Mouse (Mus musculus): ENCODE measurements at regions not wholly inside any gene's neighbourhood (a gene's known extent, or its start where the extent isn't known, plus 50 kb on each side); places are given as distances from the start of the nearest gene placed in this dataset.

DNA sequence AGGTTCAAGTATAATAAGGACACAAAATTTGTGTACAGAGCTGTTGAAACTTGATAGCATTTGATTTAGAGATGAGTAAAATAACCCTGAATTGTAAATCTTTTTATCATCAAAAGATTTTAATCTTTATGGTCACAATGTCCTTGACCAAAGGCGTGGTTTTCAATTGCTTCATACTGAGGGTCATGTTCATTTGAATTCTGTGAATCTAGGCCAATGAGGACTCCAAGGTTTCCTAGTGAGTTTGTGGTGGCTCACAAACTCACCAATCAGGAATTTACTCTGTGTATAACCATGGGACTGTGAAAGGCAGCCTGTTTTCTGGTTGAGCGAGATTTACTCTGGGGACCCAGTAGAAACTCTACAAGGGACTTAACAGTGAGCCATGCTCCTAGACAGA is 1269.2 kb downstream of the Gsdmc2 start:
- WGBS, result 96% methylated on average over 2 of the region's 2 CpGs
- Histone ChIP-seq H3K4me3 (replicated peaks; ENCODE audit: insufficient read depth, low read depth, low read length) (no peak overlapping the region), H3K27me3 (ENCODE audit: control insufficient read depth, insufficient read depth, low read length) (no peaks in the 10 kb centered on the region), H3K4me1 (ENCODE audit: control insufficient read depth, insufficient read depth, low read length) (peaks cover 4% of the 10 kb centered on the region), H3K27ac (ENCODE audit: insufficient read depth, low read length) (no peak overlapping the region)
- DNase-seq, result no peak
- TF ChIP-seq POLR2A (IDR thresholded peaks at IDR 0.05; ENCODE audit: borderline replicate concordance, insufficient read depth, low read length), result no peak

DNA sequence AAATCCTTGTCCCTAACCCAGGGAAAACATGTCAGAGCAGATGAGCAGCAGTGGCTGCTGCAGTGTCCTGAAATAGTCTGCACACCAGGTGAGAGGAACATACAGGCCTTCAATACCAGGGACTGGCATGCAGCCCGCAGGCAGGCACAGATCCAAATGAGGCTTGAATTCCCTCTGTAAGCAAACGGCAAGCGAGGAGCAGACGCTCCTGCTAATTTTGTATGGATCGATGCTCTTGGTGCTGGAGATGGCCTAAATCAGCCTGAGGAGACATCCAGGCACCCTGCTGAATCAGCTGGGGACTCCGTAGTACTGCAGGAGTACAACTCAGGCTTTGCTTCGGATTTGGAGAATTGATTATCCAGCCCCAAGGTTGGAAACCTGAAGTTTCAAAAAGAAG is 1273.2 kb downstream of the Gsdmc2 start:
- TF ChIP-seq CTCF (IDR thresholded peaks at IDR 0.05; ENCODE audit: borderline replicate concordance, insufficient read depth, low read depth, low read length) (no peak), POLR2A (IDR thresholded peaks at IDR 0.05; ENCODE audit: borderline replicate concordance, insufficient read depth, low read length) (no peak)
- DNase-seq, result peak; percentile 88 to 91
- Histone ChIP-seq H3K4me1 (ENCODE audit: control insufficient read depth, insufficient read depth, low read length) (peaks cover 8% of the 10 kb centered on the region), H3K4me3 (replicated peaks; ENCODE audit: insufficient read depth, low read depth, low read length) (no peak overlapping the region), H3K27ac (ENCODE audit: insufficient read depth, low read length) (no peak overlapping the region), H3K27me3 (ENCODE audit: control insufficient read depth, insufficient read depth, low read length) (no peaks in the 10 kb centered on the region)
- WGBS, result 5% methylated on average over 7 of the region's 7 CpGs

DNA sequence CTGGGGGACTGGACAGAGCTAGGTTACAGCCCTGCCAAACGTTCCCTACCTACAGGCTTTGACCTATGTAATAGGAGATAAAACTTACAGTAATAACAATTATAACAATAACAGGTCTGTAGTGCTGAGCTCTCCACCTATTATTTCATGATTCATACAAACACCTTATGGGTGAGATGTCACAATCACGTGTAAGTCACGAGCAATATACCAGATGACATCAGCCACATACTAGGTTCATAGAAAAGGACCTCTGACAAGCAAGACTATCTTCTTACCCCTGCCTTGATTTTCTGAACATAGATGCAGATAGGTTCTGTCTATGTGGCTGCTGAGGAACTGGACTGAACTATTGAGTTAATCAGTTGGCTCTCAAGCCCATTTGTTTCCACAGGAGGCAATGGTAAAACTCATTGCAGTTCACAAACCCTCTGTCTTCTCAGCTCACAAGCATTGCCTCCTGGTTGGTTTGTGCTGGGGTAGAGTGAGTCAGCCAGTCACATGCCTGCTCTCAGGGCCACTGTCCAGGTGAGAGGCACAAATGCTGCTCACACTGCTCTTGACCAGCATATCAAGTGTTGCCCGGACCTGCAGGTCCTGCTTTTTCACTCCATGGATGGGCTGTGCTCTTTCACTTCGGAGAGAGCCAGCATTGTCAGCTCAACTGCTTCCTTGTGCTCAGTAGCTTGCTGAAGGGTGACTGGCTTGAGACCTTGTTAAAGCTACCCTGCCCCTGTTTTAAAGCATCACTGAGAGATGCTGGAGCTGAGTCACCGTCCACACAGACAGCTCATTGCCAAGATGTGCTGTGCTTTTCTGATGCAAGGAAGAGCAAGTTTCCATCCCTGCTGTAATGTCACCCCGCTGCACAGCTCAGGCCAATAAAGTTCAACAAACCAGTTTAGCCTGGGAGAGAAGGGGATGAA is 1275.9 kb downstream of the Gsdmc2 start:
- peak; percentile 30 to 42 for DNase-seq
- no peak overlapping the region for H3K4me3 ChIP-seq (replicated peaks; ENCODE audit: insufficient read depth, low read depth, low read length)
- no peak overlapping the region for H3K27ac ChIP-seq (ENCODE audit: insufficient read depth, low read length)
- peaks cover 8% of the 10 kb centered on the region for H3K4me1 ChIP-seq (ENCODE audit: control insufficient read depth, insufficient read depth, low read length)
- no peak for TF ChIP-seq CTCF (IDR thresholded peaks at IDR 0.05; ENCODE audit: borderline replicate concordance, insufficient read depth, low read depth, low read length)
- TF ChIP-seq POLR2A (IDR thresholded peaks at IDR 0.05; ENCODE audit: borderline replicate concordance, insufficient read depth, low read length), result no peak
- H3K27me3 ChIP-seq (ENCODE audit: control insufficient read depth, insufficient read depth, low read length), result no peaks in the 10 kb centered on the region
- 86% methylated on average over 7 of the region's 7 CpGs for WGBS

DNA sequence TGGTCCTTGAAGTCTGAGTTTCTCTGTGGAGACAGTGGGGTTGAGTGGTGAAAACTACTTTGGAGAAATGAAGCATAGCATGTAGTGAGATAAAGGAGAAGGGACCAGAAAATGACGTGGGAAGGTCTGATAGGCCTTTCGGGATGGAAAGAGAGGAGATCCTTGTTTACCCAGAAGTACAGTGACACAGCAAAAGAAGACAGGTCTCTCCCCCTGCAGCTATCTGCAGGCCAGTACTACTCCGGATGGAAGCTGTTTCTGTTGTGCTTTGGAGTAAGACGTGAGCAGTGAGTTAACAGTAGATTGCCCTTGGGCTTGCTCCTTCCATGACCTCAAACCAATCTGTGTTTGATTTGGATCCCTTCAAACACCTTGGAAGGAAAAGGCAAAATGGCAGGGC is 1277.5 kb downstream of the Gsdmc2 start:
- Histone ChIP-seq H3K4me3 (replicated peaks; ENCODE audit: insufficient read depth, low read depth, low read length) (no peak overlapping the region), H3K4me1 (ENCODE audit: control insufficient read depth, insufficient read depth, low read length) (peaks cover 8% of the 10 kb centered on the region), H3K27me3 (ENCODE audit: control insufficient read depth, insufficient read depth, low read length) (no peaks in the 10 kb centered on the region), H3K27ac (ENCODE audit: insufficient read depth, low read length) (no peak overlapping the region)
- TF ChIP-seq POLR2A (IDR thresholded peaks at IDR 0.05; ENCODE audit: borderline replicate concordance, insufficient read depth, low read length), result no peak
- TF ChIP-seq CTCF (IDR thresholded peaks at IDR 0.05; ENCODE audit: borderline replicate concordance, insufficient read depth, low read depth, low read length), result no peak
- no peak for DNase-seq
- WGBS, result 96% methylated on average over 4 of the region's 4 CpGs

DNA sequence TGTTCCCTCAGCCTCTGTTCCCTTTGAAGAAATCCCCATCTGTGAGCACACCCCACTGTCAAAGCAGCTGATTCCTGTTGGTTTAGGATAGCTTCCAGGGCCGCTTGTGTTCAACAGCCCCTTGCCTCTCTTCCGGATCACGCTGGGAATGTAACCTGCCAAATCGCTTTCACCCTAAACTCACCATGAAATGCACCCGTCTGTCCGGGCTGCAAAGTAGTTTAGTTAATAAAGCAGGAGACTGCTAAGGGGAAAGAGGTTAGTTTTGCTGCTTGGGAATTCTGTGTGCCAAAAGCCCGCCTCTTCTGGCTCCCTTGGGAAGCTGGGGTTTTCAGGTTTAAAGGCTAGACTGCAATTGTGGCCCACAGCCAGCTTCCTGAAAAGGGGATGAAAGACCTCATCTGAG is 1278.9 kb downstream of the Gsdmc2 start:
- WGBS, result 14% methylated on average over 7 of the region's 7 CpGs
- Histone ChIP-seq H3K4me1 (ENCODE audit: control insufficient read depth, insufficient read depth, low read length) (peaks cover 4% of the 10 kb centered on the region; the same call in 1 of the 2 replicates), H3K27me3 (ENCODE audit: control insufficient read depth, insufficient read depth, low read length) (no peaks in the 10 kb centered on the region; the same call in 1 of the 2 replicates), H3K27ac (ENCODE audit: insufficient read depth, low read length) (no peak overlapping the region), H3K4me3 (replicated peaks; ENCODE audit: insufficient read depth, low read depth, low read length) (no peak overlapping the region)
- peak in 1 of 2 experiments; percentile 6 for DNase-seq
- no peak for TF ChIP-seq POLR2A (IDR thresholded peaks at IDR 0.05; ENCODE audit: borderline replicate concordance, insufficient read depth, low read length)
- TF ChIP-seq CTCF (IDR thresholded peaks at IDR 0.05; ENCODE audit: borderline replicate concordance, insufficient read depth, low read depth, low read length), result no peak

DNA sequence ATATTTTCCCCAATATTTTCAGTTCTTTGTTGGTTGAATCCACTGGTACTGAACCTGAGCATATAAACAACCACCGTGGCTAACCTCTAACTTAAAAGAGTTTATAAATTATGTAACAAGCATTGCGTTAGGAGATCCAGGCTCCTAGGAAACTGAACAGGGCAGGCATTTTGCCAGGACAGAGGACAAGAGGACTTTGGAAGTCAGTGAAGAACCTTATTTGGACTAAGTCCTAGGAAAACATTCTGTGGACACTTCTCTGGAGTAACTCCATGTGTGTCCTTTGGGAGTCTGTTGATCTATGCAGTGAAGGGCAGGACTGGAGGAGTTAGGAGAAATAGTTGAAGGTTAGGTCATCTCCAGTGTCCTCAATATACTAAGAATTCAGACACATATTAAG is 1311.7 kb downstream of the Gsdmc2 start:
- Histone ChIP-seq H3K4me1 (ENCODE audit: control insufficient read depth, insufficient read depth, low read length) (no peaks in the 10 kb centered on the region), H3K27ac (ENCODE audit: insufficient read depth, low read length) (no peak overlapping the region), H3K27me3 (ENCODE audit: control insufficient read depth, insufficient read depth, low read length) (no peaks in the 10 kb centered on the region), H3K4me3 (replicated peaks; ENCODE audit: insufficient read depth, low read depth, low read length) (no peak overlapping the region)
- no peak for DNase-seq
- TF ChIP-seq CTCF (IDR thresholded peaks at IDR 0.05; ENCODE audit: borderline replicate concordance, insufficient read depth, low read depth, low read length) (no peak), POLR2A (IDR thresholded peaks at IDR 0.05; ENCODE audit: borderline replicate concordance, insufficient read depth, low read length) (no peak)
- WGBS, result 60% methylated on average over 2 of the region's 2 CpGs

DNA sequence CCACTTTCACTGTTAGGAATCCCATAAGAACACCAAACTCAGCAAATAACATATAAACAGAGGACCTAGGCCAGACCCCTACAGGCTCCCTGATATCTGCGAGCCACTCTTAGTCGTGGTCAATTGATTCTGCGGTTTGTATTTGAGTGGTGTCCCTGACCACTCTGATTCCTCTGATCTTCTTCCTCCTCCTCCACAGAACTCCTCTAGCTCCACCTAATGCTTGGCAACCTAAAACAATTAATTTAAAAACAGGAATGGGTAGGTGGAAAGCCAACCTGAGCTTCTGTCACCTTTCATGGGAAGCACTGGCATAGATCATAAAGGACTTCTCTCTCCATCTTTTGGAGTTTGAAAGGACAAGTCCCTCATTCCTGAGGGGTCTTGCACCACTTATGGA is 1316.0 kb downstream of the Gsdmc2 start:
- 81% methylated on average over 3 of the region's 3 CpGs for WGBS
- no peak for TF ChIP-seq CTCF (IDR thresholded peaks at IDR 0.05; ENCODE audit: borderline replicate concordance, insufficient read depth, low read depth, low read length)
- TF ChIP-seq POLR2A (IDR thresholded peaks at IDR 0.05; ENCODE audit: borderline replicate concordance, insufficient read depth, low read length), result no peak

DNA sequence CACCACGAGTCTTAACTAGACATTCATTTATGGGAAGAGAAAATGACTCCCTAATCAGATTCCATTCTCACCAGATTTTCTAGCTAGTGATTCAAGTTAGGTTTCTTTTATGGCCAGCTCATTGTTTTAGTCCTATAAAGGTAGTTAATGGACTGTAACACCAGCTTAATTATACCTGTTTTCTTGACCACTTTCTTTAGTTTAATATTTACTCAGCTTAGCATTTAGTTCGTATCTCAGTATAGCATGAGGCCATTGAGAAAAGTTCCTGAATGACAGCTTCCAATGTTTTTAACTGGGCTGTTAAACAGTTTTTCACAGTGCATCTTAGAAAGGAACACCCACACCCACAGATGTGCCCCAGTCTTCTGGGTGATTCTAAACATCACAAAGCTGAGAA is 1320.3 kb downstream of the Gsdmc2 start:
- 64% methylated on average over 2 of the region's 2 CpGs for WGBS
- no peaks in the 10 kb centered on the region for H3K27me3 ChIP-seq (ENCODE audit: control insufficient read depth, insufficient read depth, low read length)
- no peak for DNase-seq
- H3K4me1 ChIP-seq (ENCODE audit: control insufficient read depth, insufficient read depth, low read length), result no peaks in the 10 kb centered on the region
- no peak overlapping the region for H3K4me3 ChIP-seq (replicated peaks; ENCODE audit: insufficient read depth, low read depth, low read length)
- no peak overlapping the region for H3K27ac ChIP-seq (ENCODE audit: insufficient read depth, low read length)
- TF ChIP-seq POLR2A (IDR thresholded peaks at IDR 0.05; ENCODE audit: borderline replicate concordance, insufficient read depth, low read length), result no peak
- no peak for TF ChIP-seq CTCF (IDR thresholded peaks at IDR 0.05; ENCODE audit: borderline replicate concordance, insufficient read depth, low read depth, low read length)

More for the DNA sequence above, 1316.0 kb downstream of the Gsdmc2 start:
- H3K4me1 ChIP-seq (ENCODE audit: control insufficient read depth, insufficient read depth, low read length), result no peaks in the 10 kb centered on the region
- H3K27me3 ChIP-seq (ENCODE audit: control insufficient read depth, insufficient read depth, low read length), result no peaks in the 10 kb centered on the region
- H3K27ac ChIP-seq (ENCODE audit: insufficient read depth, low read length), result no peak overlapping the region
- DNase-seq, result no peak
- no peak overlapping the region for H3K4me3 ChIP-seq (replicated peaks; ENCODE audit: insufficient read depth, low read depth, low read length)

All from cerebellum, adult 2 months (tissue).